Mouse (Mus musculus) limb, embryonic 14.5 days (tissue): ENCODE results near the gene Tbc1d15. TPM values are rescaled to one million over a fixed set of nuclear protein-coding genes. Genes with fewer than 3 reads are reported as not detected.

Source experiments
- ATAC-seq: fragments of 200-750 bp; cut with Nextera tagmentation; 2 replicates; pipeline ENCODE4 v1.8.0; 2017; ENCODE audit warnings: low read depth, moderate number of reproducible peaks, moderate TSS enrichment; ENCODE audit not compliant: low FRiP score
- DNase-seq: peaks from one replicate; pipeline ENCODE4 v3.0.0-alpha.2; 2015; ENCODE audit warnings: low spot score
- H3K27ac ChIP-seq: fragments of 300-500 bp; sonication (generic); replicated peaks from 2 replicates; pipeline ENCODE4 v1.5.1; 2014; ENCODE audit warnings: low read depth, mild to moderate bottlenecking, low read length, moderate library complexity, mixed read lengths
- H3K27me3 ChIP-seq: fragments of 300-500 bp; sonication (generic); 2 replicates; pipeline ENCODE4 v1.6.1; 2014; ENCODE audit warnings: low read length, mixed read lengths; ENCODE audit not compliant: control insufficient read depth, insufficient read depth
- H3K36me3 ChIP-seq: fragments of 300-500 bp; sonication (generic); 2 replicates; pipeline ENCODE4 v1.6.1; 2014; ENCODE audit warnings: mild to moderate bottlenecking, low read length, moderate library complexity, mixed read lengths; ENCODE audit not compliant: control insufficient read depth, insufficient read depth
- H3K4me1 ChIP-seq: fragments of 300-500 bp; sonication (generic); 2 replicates; pipeline ENCODE4 v1.6.1; 2014; ENCODE audit warnings: antibody characterized with exemption, low read length, mixed read lengths; ENCODE audit not compliant: control insufficient read depth, insufficient read depth
- H3K4me2 ChIP-seq: fragments of 300-500 bp; sonication (generic); replicated peaks from 2 replicates; pipeline ENCODE4 v1.6.1; 2014; ENCODE audit warnings: low read depth, mild to moderate bottlenecking, low read length, moderate library complexity; ENCODE audit not compliant: severe bottlenecking
- H3K4me3 ChIP-seq: fragments of 300-500 bp; sonication (generic); replicated peaks from 2 replicates; pipeline ENCODE4 v1.5.1; 2014; ENCODE audit warnings: low read length
- H3K9ac ChIP-seq: fragments of 300-500 bp; sonication (generic); 2 replicates; pipeline ENCODE4 v1.6.1; 2014; ENCODE audit warnings: mild to moderate bottlenecking, low read depth, low read length, moderate library complexity; ENCODE audit not compliant: severe bottlenecking
- H3K9me3 ChIP-seq: fragments of 300-500 bp; sonication (generic); 2 replicates; pipeline ENCODE4 v1.6.1; 2016; ENCODE audit warnings: low read length; ENCODE audit not compliant: control insufficient read depth
- POLR2A ChIP-seq: fragments of 200-500 bp; IDR thresholded peaks from 2 replicates; pipeline ENCODE4 v1.8.0; 2012; ENCODE audit warnings: inconsistent platforms, mild to moderate bottlenecking, moderate library complexity, borderline replicate concordance; ENCODE audit not compliant: insufficient read depth, insufficient read length; ENCODE audit errors: extremely low read depth
- WGBS: fragments of 180-500 bp; shearing (Covaris S2); extraction: QIAGEN DNeasy Blood & Tissue Kit; methylation state at CpG from one replicate; pipeline ENCODE4 v1.1.7; 2014; 5-methylcytosine and 5-hydroxymethylcytosine counted together
- polyA plus RNA-seq, 2 experiments: library from polyadenylated mRNA; depleted of rRNA in 1 of 2; stranded (reverse) in 1 of 2; unstranded in 1 of 2; fragments of >200 nt; fragmentation: Nextera tagmentation in 1 of 2; extraction: Ambion mirVana in 1 of 2; gene quantifications; 2 replicates each; pipeline versions ENCODE4 v1.2.1 to v1.2.3; 2012 to 2014

Tbc1d15 gene
- polyA plus RNA-seq, 2 experiments, result 36.4 to 67.4 TPM

GRCm38 (mm10) chr10:115212916-115213580 lies 38.2 kb downstream of the Tbc1d15 start:
- Histone ChIP-seq H3K27me3 (no peaks in the 10 kb centered on the region), H3K27ac (no peak overlapping the region), H3K9me3 (no peaks in the 10 kb centered on the region), H3K4me2 (no peak overlapping the region), H3K4me1 (no peaks in the 10 kb centered on the region), H3K9ac (no peak overlapping the region), H3K4me3 (no peak overlapping the region), H3K36me3 (peaks cover 57% of the 10 kb centered on the region)
- DNase-seq, result no peak
- no peak for ATAC-seq
- WGBS, result 95% methylated on average over 11 of the region's 11 CpGs
- TF ChIP-seq POLR2A, result no peak

DNA sequence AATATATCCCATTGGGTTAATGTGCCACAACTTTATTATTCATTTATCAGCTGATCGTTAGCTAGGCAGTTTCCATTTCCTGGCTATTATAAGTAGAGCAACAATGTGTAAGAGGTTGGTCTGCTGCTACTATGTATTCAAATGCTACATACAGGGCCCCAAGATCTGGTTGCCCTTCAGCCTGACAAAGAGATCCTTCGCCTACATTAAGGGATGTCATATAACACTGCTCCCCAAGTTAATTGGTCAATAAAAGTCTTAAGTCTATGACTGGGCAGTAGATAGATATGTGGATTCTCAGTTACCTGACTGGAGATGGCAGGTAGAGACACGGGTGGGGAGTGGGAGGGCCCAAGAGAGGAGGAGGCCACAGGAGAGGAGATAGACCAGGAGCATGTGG lies 45.4 kb downstream of the Tbc1d15 start:
- Histone ChIP-seq H3K9me3 (no peaks in the 10 kb centered on the region), H3K4me1 (no peaks in the 10 kb centered on the region), H3K9ac (no peak overlapping the region), H3K4me2 (no peak overlapping the region), H3K27me3 (no peaks in the 10 kb centered on the region), H3K4me3 (no peak overlapping the region), H3K36me3 (peaks cover 64% of the 10 kb centered on the region), H3K27ac (no peak overlapping the region)
- ATAC-seq (no peak), DNase-seq (no peak)
- WGBS, result 85% methylated on average over 3 of the region's 3 CpGs
- no peak for TF ChIP-seq POLR2A

- Histone ChIP-seq H3K36me3 (peaks cover 63% of the 10 kb centered on the region), H3K27me3 (no peaks in the 10 kb centered on the region), H3K4me1 (no peaks in the 10 kb centered on the region), H3K9me3 (no peaks in the 10 kb centered on the region), H3K4me2 (no peak overlapping the region), H3K9ac (no peak overlapping the region), H3K27ac (no peak overlapping the region), H3K4me3 (no peak overlapping the region)
- DNase-seq, result no peak
- no peak for TF ChIP-seq POLR2A
- WGBS, result 80% methylated on average over 1 of the region's 1 CpGs
- no peak for ATAC-seq
These were observed 46.0 kb downstream of the Tbc1d15 start for GRCm38 (mm10) chr10:115205284-115205683.

GRCm38 (mm10) chr10:115191214-115191613 lies 60.1 kb downstream of the Tbc1d15 start:
- no peak overlapping the region for H3K4me3 ChIP-seq
- WGBS, result 72% methylated on average over 7 of the region's 7 CpGs
- H3K27me3 ChIP-seq, result no peaks in the 10 kb centered on the region
- no peaks in the 10 kb centered on the region for H3K36me3 ChIP-seq
- H3K27ac ChIP-seq, result no peak overlapping the region
- no peak for TF ChIP-seq POLR2A
- H3K9ac ChIP-seq, result no peak overlapping the region
- no peak overlapping the region for H3K4me2 ChIP-seq
- ATAC-seq (no peak), DNase-seq (no peak)
- H3K4me1 ChIP-seq, result no peaks in the 10 kb centered on the region
- H3K9me3 ChIP-seq, result no peaks in the 10 kb centered on the region

DNA sequence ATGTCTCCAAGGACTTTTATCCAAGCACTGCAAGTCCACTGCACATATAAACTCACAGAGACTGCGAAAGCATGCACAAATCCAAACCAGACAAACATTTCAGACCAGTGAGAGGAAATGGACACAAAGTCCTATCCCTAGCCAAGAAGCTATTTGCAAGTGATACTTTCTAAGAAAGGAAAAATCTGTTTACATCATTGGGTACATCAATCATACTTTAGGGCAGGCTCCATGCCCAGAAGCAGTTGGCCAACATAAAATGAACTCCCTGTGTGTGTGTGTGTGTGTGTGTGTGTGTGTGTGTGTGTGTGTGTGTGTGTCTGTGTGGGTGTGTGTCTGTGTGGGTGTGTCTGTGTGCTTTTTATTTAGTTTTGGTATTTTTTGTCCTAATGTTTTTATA lies 63.9 kb downstream of the Tbc1d15 start:
- no peak overlapping the region for H3K4me2 ChIP-seq
- no peak for TF ChIP-seq POLR2A
- H3K9ac ChIP-seq, result no peak overlapping the region
- no peaks in the 10 kb centered on the region for H3K27me3 ChIP-seq
- no peaks in the 10 kb centered on the region for H3K9me3 ChIP-seq
- 80% methylated on average over 1 of the region's 1 CpGs for WGBS
- DNase-seq (no peak), ATAC-seq (no peak)
- H3K4me1 ChIP-seq, result no peaks in the 10 kb centered on the region
- H3K27ac ChIP-seq, result no peak overlapping the region
- no peaks in the 10 kb centered on the region for H3K36me3 ChIP-seq
- H3K4me3 ChIP-seq, result no peak overlapping the region
